Mouse (Mus musculus) embryo, embryonic 10 days (tissue): ENCODE results near the gene Ttc21a.

Experiments used
- DNase-seq: peaks from one replicate; pipeline ENCODE4 v3.0.0-alpha.2; 2015; ENCODE audit warnings: low spot score

The Ttc21a gene

DNA sequence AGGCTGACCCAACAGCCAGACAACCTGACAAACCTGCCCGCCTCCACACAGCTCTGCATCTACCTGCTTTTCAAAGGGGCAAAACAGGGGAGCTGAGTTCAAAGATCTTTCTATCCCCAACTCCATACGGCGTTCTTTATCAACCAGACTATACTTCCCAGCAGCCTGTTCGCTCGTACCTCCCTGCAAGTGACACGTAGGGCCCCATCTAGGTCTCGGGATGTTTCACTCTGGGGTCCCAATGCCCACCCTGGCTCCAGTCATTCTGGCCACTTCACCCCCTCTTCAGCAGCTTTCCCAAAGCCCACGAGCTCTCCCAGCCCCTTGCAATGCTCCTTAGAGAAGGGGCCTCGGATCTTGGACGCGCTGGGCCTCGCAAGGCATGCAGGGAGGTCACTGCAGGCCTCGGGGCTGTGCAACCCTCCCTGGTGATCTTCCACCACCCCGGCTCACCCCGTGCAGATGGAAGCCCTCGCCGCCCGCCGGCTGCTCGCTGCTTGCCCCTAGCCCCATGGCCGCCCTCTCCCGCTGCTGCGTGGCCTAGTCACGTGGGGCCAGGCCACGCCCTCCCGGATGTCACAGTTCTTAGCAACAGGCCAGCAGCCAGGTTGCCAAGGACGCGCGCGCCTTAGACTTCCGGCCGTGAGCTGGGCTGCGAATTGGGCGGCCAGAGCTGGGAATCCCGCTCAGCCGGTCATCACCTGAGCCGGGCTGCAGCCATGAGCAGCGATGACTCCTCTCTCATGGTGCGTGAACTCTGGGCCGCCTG lies at the start of gene Ttc21a, which contains the start of gene Gorasp1:
Ttc21a (plus strand) TSS at position 602 of the 769 bp plus-strand sequence.
Gorasp1 (minus strand) TSS at position 561 of the 769 bp plus-strand sequence.
- DNase-seq: peak; percentile 99

DNA sequence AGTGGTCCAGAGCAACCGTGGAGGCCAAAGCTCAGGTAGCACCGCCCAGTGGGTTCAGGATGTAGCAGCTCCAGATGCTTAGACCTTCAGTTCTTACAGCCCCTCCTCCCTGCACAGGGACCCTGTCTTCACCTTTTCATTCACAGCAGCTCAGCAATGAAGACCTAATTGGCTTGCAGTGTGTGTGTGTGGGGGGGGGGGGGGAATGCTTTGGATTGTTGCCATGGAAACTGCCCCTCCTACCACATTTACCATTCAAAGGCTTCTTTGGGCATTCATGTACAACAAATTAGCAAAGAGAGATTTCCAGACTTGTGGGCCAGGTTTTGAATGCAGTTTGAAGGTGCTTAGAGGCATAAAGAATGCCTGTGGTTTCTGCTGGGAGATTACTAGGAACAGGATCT lies 48.6 kb upstream of the Ttc21a start:
- DNase-seq: peak; percentile 51

DNA sequence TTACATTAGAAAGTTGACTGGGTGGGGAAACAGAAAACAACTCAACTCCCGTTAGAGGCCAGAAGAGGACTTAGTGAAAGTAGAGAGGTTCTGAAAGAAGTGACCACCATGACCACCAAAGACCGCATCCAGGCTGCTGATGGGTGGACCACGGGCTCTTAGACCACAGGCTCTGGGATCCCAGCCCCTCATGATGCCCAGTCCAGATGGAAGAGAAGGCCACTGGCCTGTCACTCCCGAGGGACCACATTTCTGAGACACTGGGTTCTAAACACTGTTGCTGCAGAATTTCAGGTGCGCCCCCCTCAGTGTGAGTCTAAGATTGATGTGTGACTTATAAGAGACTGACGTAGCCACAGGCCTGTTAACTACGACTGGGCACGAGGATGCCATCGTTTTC lies 48.0 kb upstream of the Ttc21a start:
- no peak for DNase-seq

DNA sequence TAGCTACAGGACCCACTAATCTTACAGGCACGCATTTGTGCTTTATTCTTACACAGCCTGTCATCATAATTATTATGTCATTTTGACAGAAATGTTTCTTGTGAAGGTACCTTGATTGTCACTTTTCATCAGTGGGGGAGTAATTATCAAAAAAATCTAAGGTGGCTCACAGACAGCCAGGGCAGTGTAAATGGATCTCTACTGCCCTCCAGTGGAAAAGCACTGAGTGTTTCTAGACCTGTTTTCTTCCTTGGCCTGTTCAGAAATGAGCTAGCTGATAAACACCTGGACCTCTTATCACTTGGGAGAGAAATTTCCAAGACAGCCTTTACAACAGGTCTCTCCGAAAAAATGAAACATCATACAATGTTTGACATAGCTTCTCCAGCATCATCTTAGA lies 46.7 kb upstream of the Ttc21a start:
- DNase-seq: peak; percentile 44

DNA sequence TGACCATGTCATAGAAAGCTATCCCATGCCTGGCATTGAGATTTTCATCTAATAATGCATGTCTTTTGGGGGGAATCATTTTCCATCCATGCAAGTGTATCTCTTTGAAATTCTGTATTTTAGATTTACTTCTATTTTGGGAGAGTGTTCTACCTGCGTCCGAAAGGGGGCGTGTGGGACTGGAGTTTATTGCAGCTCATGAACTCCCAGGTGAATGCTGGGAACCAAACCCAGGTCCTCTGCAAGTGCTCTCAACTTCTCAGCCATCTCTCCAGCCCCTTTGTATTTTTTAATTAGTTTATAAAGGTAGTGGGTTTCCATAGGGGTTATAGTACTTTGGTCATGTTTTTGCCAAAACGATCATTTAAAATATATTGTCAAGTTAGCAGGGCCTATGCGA lies 43.5 kb upstream of the Ttc21a start:
- no peak for DNase-seq

DNA sequence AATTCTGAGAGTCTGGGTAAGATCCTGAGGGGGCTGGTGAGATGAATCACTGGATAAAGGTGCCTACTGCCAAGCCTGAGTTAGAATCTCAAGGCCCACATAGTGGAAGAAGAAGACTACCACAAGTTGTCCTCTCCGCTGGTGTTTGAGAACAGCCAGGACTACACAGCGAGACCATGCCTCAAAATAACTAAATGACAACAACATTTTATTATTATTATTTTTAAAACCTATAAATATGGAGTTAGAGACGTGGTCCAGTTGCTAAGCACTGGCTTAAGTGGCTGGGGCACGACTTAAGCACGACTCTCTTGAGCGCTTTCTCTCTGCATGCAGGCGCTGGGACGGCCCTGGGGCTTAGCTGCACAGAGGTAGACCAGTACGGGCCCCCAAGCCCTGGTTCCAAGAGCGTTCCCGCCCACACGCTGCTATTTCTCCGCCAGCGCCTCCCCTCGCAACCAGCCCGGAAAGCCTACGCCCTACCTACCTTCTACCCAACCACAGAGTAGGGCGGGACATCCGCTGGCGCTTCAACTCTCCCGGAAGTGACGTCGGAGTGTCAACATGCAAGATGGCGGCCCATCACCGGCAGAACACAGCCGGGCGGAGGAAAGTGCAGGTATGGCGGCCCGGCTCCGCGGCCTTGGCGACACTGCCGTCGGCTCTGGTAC lies 42.9 kb upstream of the Ttc21a start, which contains the start of gene Wdr48:
Wdr48 (plus strand) TSS at position 540 of the 671 bp plus-strand sequence.
- peak; percentile 99 for DNase-seq

DNA sequence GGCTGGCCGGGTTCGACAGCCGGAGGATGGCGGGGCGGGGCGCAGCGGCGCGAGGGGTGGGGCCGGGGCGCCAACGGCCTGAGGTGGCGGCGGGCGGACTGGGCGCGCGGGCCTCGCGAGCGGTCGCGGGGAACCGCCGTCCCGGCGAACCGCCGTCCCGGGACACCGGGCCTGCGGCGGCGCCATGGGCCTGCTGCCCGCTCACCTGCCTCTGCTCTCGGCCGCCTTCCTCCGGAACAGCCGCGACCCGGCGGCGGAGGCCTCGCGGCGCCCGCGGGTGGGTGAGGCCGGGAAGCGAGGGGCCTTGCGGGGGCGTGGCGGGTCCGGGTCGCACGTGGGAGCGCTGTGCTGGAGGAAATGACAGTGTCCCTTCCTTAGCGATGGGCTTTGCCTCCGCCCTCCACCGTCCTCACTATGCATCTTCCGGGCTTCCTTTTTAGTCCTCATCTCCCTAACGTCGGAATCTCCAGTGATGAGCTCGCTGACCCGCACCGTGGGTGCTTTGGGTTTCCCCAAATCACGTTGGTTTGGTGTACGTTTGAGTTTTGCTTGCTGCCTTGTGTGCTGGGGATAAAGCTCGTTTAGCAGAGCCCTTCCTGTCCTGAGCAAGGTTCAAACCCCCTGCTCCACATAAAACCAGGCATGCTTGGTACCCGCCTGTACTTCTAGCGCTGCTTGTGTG lies 42.2 kb upstream of the Ttc21a start:
- peak; percentile 17 for DNase-seq

DNA sequence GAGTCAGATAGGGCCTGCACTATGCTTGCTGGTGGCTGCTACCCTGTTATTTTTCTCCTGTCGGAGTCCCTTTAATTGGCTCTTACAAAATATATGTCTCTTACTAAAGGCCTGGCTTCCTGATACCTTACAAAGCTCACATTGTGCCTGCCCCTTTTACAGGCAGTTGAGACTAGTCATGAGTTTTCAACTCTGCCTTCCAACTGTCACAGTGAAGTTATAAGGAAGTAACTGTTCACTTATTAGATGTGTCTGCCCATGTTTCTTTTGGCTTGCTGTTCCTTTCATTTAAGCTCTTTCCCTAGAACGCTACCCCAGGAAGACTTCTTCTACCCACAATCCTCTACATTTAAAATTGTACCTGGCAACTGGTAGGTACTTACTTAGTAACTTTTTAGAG lies 38.0 kb upstream of the Ttc21a start:
- no peak for DNase-seq

DNA sequence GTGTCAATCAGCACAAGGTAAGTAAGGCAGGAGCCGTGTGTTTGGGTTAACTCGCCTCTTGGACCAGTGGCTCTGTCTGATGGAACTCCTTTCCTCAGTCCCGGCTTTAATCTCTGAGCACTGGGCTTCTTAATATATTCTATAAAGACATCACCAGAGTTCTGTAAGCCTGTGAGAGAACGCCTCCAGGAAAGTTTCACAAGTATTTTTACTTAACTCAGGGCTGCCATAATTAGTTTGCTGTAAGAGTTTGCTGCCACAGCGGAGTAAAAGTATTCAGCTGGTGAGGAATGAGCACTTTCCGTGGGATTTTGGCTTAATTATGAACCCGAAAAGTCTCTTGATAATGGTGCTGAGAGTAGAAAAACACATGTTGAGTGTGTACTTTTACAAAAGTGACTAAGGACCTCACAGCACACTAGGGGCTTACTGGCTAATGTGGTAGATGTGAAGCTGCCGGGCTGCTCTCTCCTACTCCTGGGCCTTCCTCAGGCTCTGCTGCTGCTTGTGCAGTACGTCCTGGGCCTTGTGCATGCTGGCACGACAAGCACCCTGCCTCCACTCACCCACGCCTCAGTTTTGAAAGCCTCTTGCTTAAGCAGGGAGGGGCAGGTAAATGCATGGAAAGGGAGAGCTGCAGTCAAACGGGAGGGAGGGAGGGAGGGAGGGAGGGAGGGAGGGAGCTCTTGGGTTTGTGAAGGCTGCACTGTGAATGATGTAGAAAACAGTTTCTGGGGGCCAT lies 34.8 kb upstream of the Ttc21a start:
- DNase-seq: no peak

DNA sequence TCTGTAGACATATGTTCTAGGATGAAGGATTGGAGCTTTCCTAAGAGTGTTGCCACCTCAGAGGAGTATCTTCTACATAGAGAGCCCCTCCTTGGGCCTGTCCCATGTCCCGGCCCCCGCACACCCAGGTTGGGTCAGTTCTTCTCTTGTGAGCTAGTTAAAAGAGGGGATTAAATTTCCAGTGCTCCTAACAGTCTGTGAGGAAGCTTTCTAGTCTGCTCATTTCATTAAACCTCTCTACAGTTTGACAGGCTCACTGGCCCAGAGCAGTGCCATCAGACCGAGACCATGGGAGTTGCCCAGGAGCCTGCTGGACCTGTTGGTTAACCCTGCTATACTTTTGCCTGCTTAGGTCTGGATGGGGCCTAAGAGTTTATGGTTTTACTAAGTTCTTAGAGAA lies 28.7 kb upstream of the Ttc21a start:
- DNase-seq: no peak

DNA sequence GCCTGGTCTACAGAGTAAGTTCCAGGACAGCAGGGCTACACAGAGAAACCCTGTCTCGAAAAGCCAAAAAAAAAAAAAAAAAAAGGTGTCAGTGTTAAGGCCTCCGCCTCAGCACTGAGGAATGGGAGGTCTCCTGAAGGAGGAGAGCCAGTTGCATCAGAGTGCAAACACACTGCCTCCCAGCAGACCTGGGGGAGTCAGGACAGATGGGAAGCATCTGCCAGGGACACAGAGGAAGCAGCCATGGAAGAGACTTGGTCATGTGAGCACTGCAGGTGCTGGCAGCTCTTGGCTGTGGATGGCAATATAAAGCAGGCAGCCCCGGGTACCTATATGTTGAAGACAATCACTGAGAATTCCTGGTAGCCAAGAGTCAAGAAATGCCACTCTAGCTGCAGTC lies 27.5 kb upstream of the Ttc21a start:
- DNase-seq: no peak

DNA sequence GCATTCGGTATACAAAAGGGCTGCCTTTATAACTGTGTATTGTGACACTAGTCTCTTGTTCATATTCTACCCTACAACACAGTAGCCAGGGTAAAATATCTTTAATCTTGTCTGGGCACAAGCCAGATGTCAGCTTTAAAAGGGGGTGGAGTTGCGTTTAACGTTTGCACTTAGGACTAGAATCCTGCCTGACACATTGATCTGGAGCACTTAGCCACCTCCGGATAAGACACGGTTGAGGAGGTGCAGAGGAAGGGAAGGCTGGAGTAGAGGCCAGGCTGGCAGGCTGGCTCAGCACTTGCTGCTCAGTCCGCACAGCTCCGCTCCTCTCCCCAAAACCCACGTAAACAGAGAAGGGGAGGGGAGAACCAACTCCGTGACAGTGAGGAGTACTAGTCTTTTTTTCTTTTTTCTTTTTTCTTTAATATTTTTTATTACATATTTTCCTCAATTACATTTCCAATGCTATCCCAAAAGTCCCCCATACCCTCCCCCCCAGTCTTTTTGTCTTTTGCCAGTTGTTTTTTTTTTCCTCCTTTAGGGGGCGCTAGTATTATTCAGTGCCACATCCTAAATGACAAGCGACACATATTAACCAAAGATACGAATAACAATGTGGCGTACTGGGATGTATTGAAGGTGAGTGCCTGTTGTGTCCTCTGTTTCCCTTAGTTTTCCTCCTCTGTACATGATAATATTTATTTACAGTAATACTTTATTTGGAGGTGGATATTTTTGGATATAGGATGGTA lies 24.1 kb upstream of the Ttc21a start:
- DNase-seq: no peak

DNA sequence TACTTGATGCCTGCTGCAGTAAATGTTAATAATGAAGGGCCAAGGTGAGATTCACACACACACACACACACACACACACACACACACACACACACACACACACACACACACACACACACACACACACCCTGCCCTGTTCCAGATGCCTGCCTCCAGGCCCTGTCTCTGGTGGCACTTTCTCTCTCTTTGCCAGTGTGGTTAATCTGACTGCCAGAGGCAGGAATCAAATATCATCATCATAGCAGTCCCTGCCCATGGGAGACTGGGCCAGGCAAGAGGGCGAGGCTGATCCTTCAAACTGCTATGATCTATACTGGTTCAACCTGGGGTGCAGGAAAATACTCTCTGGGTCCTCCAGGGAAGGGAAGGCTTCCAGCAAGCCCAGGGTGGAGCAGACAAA lies 17.5 kb upstream of the Ttc21a start:
- no peak for DNase-seq

DNA sequence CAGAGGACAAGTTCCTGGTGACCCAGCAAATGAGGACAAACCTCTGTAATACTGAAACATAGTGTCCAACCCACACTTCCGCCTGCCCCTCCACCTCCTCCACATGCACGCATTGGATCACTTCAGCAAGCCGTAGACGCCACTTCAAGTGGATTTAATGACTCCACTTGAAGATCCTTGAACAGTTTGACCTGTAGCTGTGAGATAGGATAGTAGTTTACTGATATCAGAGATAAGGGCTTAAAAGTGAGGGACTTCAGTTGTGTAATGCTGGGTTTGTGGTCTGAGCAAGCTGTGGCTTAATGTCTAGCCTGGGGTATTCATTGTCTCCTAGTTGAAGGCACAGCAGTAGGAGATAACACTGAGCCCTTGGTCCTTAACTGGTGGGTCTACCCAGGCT lies 13.9 kb upstream of the Ttc21a start:
- DNase-seq: no peak

DNA sequence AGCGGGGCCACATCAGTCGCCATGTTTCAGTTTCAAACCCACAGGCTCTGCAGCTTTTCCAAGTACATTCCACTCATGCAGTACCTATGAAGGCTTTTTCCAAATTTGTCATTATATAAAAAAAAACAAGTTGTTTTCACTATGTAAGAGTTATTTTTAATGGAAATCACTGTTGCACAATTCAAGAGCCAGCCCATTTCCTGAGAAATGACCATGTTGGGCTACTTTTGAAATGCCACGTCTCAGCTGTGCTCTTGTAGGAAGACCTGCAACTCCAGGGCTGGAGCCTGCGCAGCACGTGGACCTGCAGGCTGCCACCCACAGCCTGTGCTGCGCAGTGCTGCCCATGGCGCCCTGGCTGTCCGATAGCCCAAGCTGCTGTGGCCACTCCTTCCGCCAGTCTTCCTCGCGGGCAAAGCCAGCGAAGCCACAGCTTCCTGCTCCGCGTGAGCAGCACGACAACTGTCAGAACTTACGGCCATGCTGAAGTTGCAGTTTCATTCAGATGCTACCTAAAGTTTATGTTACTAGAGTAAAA lies 12.2 kb upstream of the Ttc21a start:
- DNase-seq: no peak

DNA sequence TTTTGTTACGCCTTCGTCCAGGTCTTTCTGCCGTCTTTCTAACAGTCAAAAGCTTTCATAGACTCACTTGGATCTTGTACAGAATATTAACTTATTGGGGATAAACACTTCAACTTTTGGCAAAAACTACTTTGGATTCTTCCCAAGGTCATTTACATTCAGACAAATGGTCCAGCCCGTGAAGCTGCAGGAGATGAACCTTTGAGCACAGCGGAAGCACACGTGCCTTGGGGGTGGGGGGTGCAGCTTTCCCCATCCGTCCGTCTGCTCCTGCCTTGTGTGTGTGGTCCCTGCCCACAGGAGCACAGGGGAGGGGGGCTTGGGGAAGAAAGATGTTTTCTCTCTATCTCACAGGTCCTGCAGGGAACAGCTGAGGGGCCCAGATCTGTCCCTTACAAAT lies 11.7 kb upstream of the Ttc21a start:
- DNase-seq: no peak

DNA sequence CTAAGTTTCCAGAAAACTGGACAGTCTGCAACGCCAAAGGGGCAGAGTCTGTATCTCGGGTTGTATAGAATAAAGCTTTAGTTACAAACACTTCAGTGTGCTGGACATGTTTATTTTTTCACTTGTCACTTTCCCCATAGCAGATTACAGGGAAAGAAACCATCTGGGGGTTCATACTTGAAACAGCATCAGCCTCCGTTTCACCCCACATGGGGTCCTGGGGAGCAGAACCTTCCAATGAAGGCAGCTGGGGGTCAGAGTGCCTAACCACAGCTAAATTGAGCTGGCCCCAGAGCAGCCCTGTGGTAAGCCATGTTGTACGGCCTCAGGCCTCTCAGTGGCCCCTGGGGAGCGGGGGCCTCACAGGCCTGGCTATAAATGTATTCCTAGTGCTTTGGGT lies 10.9 kb upstream of the Ttc21a start:
- no peak for DNase-seq

DNA sequence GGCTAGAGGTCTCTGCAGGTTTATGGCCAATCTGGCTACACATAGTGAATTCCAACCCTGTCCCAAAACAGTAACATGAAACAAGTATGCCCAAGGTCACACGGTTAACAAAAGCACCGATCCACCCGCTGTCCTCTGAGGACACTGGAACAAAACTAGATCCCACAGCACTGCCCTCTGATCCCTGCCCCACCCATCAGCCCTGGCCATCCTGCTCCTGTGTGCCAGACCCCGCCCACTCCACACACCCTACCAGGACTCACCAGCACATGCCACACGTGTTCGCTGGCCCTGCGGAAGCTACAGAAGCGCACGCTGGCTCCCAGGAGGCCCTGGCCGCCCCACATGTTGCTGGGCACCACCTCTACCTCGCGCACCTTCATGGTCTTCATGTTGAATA lies 5.0 kb upstream of the Ttc21a start:
- DNase-seq: no peak

DNA sequence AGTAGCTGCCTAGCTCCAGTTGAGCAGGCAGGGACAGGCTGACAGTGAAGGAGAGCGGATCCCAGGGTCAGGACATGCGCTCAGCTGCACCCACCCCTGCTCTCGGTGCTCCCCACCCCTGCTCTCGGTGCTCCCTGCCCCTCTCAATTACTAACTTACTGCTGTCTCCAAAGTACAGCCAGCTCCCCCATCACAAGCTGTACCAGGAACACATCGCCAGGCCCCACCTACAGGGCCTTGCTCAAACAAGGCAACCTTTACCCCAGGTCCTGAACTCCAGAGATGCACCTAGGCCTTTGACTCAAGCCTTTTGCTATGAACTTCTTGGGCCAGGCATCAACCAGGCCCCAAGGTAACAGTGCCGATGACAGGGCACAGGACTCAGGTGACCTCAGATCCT lies 3.7 kb upstream of the Ttc21a start:
- DNase-seq: no peak

DNA sequence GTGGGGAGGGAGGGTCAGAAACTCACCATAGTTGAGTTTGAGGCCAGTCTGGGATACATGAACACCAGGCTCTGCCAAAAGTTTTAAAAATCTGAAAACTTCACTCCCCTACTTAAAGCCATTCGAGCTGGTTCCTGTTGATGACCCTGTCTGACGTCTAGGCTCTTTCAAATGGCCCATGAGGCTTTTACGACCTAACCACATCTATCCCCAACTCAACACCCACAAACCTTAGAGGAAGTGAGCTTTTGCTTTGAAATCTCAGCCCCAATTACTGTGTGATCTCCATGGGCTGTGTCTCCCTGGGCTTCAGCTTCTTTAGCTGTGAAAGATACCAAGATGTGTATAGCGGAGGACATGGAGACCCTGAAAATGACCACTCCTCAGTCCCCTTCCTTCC lies 1.1 kb downstream of the Ttc21a start:
- no peak for DNase-seq

DNA sequence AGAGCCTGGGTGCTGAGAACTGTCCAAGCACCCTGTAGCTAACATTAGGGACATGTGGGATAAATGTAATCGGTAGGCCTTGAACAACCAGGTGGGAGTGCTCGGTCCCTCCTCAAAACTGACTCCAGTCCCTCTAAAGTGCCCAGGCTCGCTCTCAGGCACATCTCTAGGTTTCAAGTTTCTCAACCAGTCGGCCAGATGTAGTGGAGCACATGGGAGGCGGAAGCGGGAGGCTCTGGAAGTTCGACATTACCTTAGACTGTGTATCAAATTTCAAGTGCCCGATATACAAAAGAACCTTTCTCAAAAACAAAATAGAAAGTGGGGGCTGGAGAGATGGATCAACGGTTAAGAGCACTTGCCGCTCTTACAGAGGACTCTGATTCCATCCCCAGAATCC lies 2.2 kb downstream of the Ttc21a start:
- no peak for DNase-seq
